Mouse (Mus musculus) midbrain, embryonic 10.5 days (tissue): ENCODE results near the gene Dnaja1. TPM values are rescaled to one million over a fixed set of nuclear protein-coding genes. Genes with fewer than 3 reads are reported as not detected.
A peak's percentile ranks its signal among the peaks of the same experiment; 100 is the strongest.

Source experiments
- DNase-seq: peaks from one replicate; pipeline ENCODE4 v3.0.0-alpha.2; 2017; ENCODE audit warnings: low spot score
- H3K27ac ChIP-seq: fragments of 300-500 bp; sonication (generic); replicated peaks from 2 replicates; pipeline ENCODE4 v1.5.1; 2016; ENCODE audit warnings: mild to moderate bottlenecking
- H3K27me3 ChIP-seq: fragments of 300-500 bp; sonication (generic); 2 replicates; pipeline ENCODE4 v1.6.1; 2016; ENCODE audit warnings: low read depth, mild to moderate bottlenecking; ENCODE audit not compliant: poor library complexity, severe bottlenecking
- H3K36me3 ChIP-seq: fragments of 300-500 bp; sonication (generic); 2 replicates; pipeline ENCODE4 v1.6.1; 2016; ENCODE audit warnings: mild to moderate bottlenecking, moderate library complexity
- H3K4me1 ChIP-seq: fragments of 300-500 bp; sonication (generic); 2 replicates; pipeline ENCODE4 v1.6.1; 2016
- H3K4me3 ChIP-seq: fragments of 300-500 bp; sonication (generic); 2 replicates; pipeline ENCODE4 v1.5.1; 2016; ENCODE audit warnings: mild to moderate bottlenecking, moderate library complexity
- H3K9me3 ChIP-seq: fragments of 300-500 bp; sonication (generic); replicated peaks from 2 replicates; pipeline ENCODE4 v1.6.1; 2016; ENCODE audit warnings: mild to moderate bottlenecking
- WGBS: fragments of 180-500 bp; shearing (Covaris S2); methylation state at CpG from one replicate; pipeline ENCODE4 v1.1.7; 2016; 5-methylcytosine and 5-hydroxymethylcytosine counted together
- polyA plus RNA-seq: library from polyadenylated mRNA; unstranded; fragments of >200 nt; fragmentation: Nextera tagmentation; extraction: Ambion mirVana; gene quantifications from 2 replicates; pipeline ENCODE4 v1.2.1, GENCODE M21; 2016

Gene Dnaja1
- polyA plus RNA-seq, 1 experiment from 2014 or later = 617 TPM

- Histone ChIP-seq H3K27ac (peak within 1 kb of the TSS; percentile 93), H3K9me3 (no peaks in the 10 kb centered on the region), H3K36me3 (no peaks in the 10 kb centered on the region), H3K4me1 (peaks cover 23% of the 10 kb centered on the region), H3K4me3 (peak within 1 kb of the TSS; percentile 68), H3K27me3 (no peaks in the 10 kb centered on the region)
- under 1% methylated on average over 42 of the region's 42 CpGs for WGBS
- DNase-seq = peak; percentile 96
Measured at GRCm38 (mm10) chr4:40702797-40703709, 18.9 kb upstream of the Dnaja1 start, which contains the start of gene Aptx. Aptx (minus strand) TSS chr4:40703194.

GRCm38 (mm10) chr4:40703710-40704275 is 18.2 kb upstream of the Dnaja1 start:
- Histone ChIP-seq H3K4me3 (peak overlapping the region; percentile 68), H3K9me3 (no peaks in the 10 kb centered on the region), H3K4me1 (peaks cover 23% of the 10 kb centered on the region), H3K27ac (peak overlapping the region; percentile 93), H3K27me3 (no peaks in the 10 kb centered on the region), H3K36me3 (no peaks in the 10 kb centered on the region)
- WGBS = 43% methylated on average over 9 of the region's 9 CpGs
- DNase-seq = no peak

GRCm38 (mm10) chr4:40717141-40717540 is 4.8 kb upstream of the Dnaja1 start:
- no peaks in the 10 kb centered on the region for H3K36me3 ChIP-seq
- no peaks in the 10 kb centered on the region for H3K9me3 ChIP-seq
- 81% methylated on average over 3 of the region's 3 CpGs for WGBS
- H3K4me1 ChIP-seq = peaks cover 12% of the 10 kb centered on the region
- H3K27ac ChIP-seq = no peak overlapping the region
- H3K27me3 ChIP-seq = no peaks in the 10 kb centered on the region
- no peak overlapping the region for H3K4me3 ChIP-seq
- no peak for DNase-seq

- H3K27me3 ChIP-seq = no peaks in the 10 kb centered on the region
- no peak overlapping the region for H3K4me3 ChIP-seq
- H3K9me3 ChIP-seq = no peaks in the 10 kb centered on the region
- H3K4me1 ChIP-seq = peaks cover 38% of the 10 kb centered on the region
- peaks cover 20% of the 10 kb centered on the region for H3K36me3 ChIP-seq
- no peak for DNase-seq
- peak overlapping the region; percentile 99; the same call in 1 of the 2 replicates for H3K27ac ChIP-seq
- 95% methylated on average over 8 of the region's 8 CpGs for WGBS
Measured at GRCm38 (mm10) chr4:40720910-40721309, 1.0 kb upstream of the Dnaja1 start.

- WGBS = under 1% methylated on average over 59 of the region's 62 CpGs
Measured at GRCm38 (mm10) chr4:40722687-40723460, 924 bp downstream of the Dnaja1 start.

GRCm38 (mm10) chr4:40725141-40725540 is 3.2 kb downstream of the Dnaja1 start:
- 90% methylated on average over 7 of the region's 7 CpGs for WGBS
- Histone ChIP-seq H3K27ac (no peak overlapping the region), H3K4me1 (peaks cover 42% of the 10 kb centered on the region), H3K9me3 (no peaks in the 10 kb centered on the region), H3K4me3 (peak overlapping the region; percentile 91; the same call in 1 of the 2 replicates), H3K36me3 (peaks cover 62% of the 10 kb centered on the region), H3K27me3 (no peaks in the 10 kb centered on the region)
- DNase-seq = no peak

More at GRCm38 (mm10) chr4:40722687-40723460, 924 bp downstream of the Dnaja1 start:
- Histone ChIP-seq H3K36me3 (peaks cover 39% of the 10 kb centered on the region), H3K4me3 (peak overlapping the region; percentile 91), H3K27ac (peak overlapping the region; percentile 99), H3K27me3 (no peaks in the 10 kb centered on the region), H3K4me1 (peaks cover 42% of the 10 kb centered on the region), H3K9me3 (no peaks in the 10 kb centered on the region)
- peak; percentile 85 for DNase-seq

- Histone ChIP-seq H3K4me3 (no peak overlapping the region), H3K4me1 (peaks cover 42% of the 10 kb centered on the region), H3K27ac (no peak overlapping the region), H3K27me3 (no peaks in the 10 kb centered on the region), H3K9me3 (no peaks in the 10 kb centered on the region), H3K36me3 (peaks cover 66% of the 10 kb centered on the region)
- DNase-seq = no peak
Measured at GRCm38 (mm10) chr4:40725554-40725953, 3.6 kb downstream of the Dnaja1 start.

GRCm38 (mm10) chr4:40727247-40727646 is 5.3 kb downstream of the Dnaja1 start:
- no peak overlapping the region for H3K27ac ChIP-seq
- no peaks in the 10 kb centered on the region for H3K27me3 ChIP-seq
- H3K36me3 ChIP-seq = peaks cover 83% of the 10 kb centered on the region
- no peak for DNase-seq
- H3K4me1 ChIP-seq = peaks cover 30% of the 10 kb centered on the region
- H3K4me3 ChIP-seq = no peak overlapping the region
- H3K9me3 ChIP-seq = no peaks in the 10 kb centered on the region
- WGBS = 89% methylated on average over 1 of the region's 1 CpGs

GRCm38 (mm10) chr4:40731262-40731661 is 9.3 kb downstream of the Dnaja1 start:
- no peaks in the 10 kb centered on the region for H3K27me3 ChIP-seq
- no peaks in the 10 kb centered on the region for H3K9me3 ChIP-seq
- H3K4me3 ChIP-seq = no peak overlapping the region
- no peak overlapping the region for H3K27ac ChIP-seq
- DNase-seq = no peak
- H3K4me1 ChIP-seq = 0 out of 2 replicates have a peak, but pooled peaks cover 3% of the 10 kb centered on the region
- H3K36me3 ChIP-seq = peaks cover 97% of the 10 kb centered on the region

- H3K4me3 ChIP-seq = no peak overlapping the region
- H3K27me3 ChIP-seq = no peaks in the 10 kb centered on the region
- no peak for DNase-seq
- no peaks in the 10 kb centered on the region for H3K4me1 ChIP-seq
- H3K27ac ChIP-seq = no peak overlapping the region
- no peaks in the 10 kb centered on the region for H3K9me3 ChIP-seq
- peaks cover 96% of the 10 kb centered on the region for H3K36me3 ChIP-seq
- 74% methylated on average over 1 of the region's 1 CpGs for WGBS
Measured at GRCm38 (mm10) chr4:40735351-40735750, 13.4 kb downstream of the Dnaja1 start.

- Histone ChIP-seq H3K4me3 (peak overlapping the region; percentile 96), H3K9me3 (no peaks in the 10 kb centered on the region), H3K36me3 (peaks cover 37% of the 10 kb centered on the region), H3K27ac (peak overlapping the region; percentile 92), H3K4me1 (0 out of 2 replicates have a peak, but pooled peaks cover 4% of the 10 kb centered on the region), H3K27me3 (0 out of 2 replicates have a peak, but pooled peaks cover 4% of the 10 kb centered on the region)
- DNase-seq = no peak
- WGBS = under 1% methylated on average over 39 of the region's 39 CpGs
Measured at GRCm38 (mm10) chr4:40757157-40757779, 35.3 kb downstream of the Dnaja1 start.
